Mouse (Mus musculus) MEL (cell line): ENCODE data around the gene Hist1h2aa.

ENCODE experiments used
- BHLHE40 ChIP-seq: IDR thresholded peaks from 2 replicates; pipeline ENCODE4 v1.6.1; 2012; ENCODE audit warnings: low read depth, mild to moderate bottlenecking, inconsistent platforms, low read length, improper control_type of control experiment, borderline replicate concordance
- POLR2A ChIP-seq, 2 experiments: IDR thresholded peaks; 2 replicates each; pipeline ENCODE4 v1.6.1; 2011 to 2012; ENCODE audit warnings: low read length in 2 of 2, mild to moderate bottlenecking in 2 of 2, control low read depth in 1 of 2, improper control_type of control experiment in 1 of 2, low read depth in 1 of 2, moderate library complexity in 1 of 2; ENCODE audit not compliant: control insufficient read depth in 1 of 2, insufficient read depth in 1 of 2, poor library complexity in 1 of 2
- POLR2AphosphoS2 ChIP-seq: IDR thresholded peaks from 2 replicates; pipeline ENCODE4 v1.6.1; 2011; ENCODE audit warnings: low read length, improper control_type of control experiment

- TF ChIP-seq POLR2A (IDR thresholded peaks at IDR 0.05; ENCODE audit: control insufficient read depth in 1 of 2, insufficient read depth in 1 of 2, low read depth in 1 of 2, low read length in 2 of 2, poor library complexity in 1 of 2) = no peak
- TF ChIP-seq POLR2AphosphoS2 = no peak
- TF ChIP-seq BHLHE40 = no peak
Observed at GRCm38 (mm10) chr13:23971870-23972269, 37.6 kb downstream of the Hist1h2aa start.
